Mouse (Mus musculus) cerebellum, adult 9-11 months (tissue): Measurements from ENCODE around the gene 1700037H04Rik.

Source experiments
- DNase-seq: peaks from one replicate; pipeline ENCODE4 v3.0.0; 2022

1700037H04Rik gene

GRCm38 (mm10) chr2:131178828-131179245 is 19.0 kb upstream of the 1700037H04Rik start:
- DNase-seq = peak; percentile 70

- DNase-seq = peak; percentile 50
Measured at GRCm38 (mm10) chr2:131177932-131178331, 18.1 kb upstream of the 1700037H04Rik start.

- peak; percentile 45 for DNase-seq
Measured at GRCm38 (mm10) chr2:131176491-131176890, 16.6 kb upstream of the 1700037H04Rik start.

GRCm38 (mm10) chr2:131175945-131176309 is 16.0 kb upstream of the 1700037H04Rik start:
- no peak for DNase-seq

- DNase-seq = no peak
Measured at GRCm38 (mm10) chr2:131175286-131175944, 15.5 kb upstream of the 1700037H04Rik start.

- DNase-seq = peak; percentile 76
Measured at GRCm38 (mm10) chr2:131174700-131175099, 14.8 kb upstream of the 1700037H04Rik start.

GRCm38 (mm10) chr2:131172322-131172721 is 12.4 kb upstream of the 1700037H04Rik start:
- DNase-seq = no peak

GRCm38 (mm10) chr2:131171401-131172104 is 11.7 kb upstream of the 1700037H04Rik start:
- peak; percentile 69 for DNase-seq

GRCm38 (mm10) chr2:131170936-131171335 is 11.1 kb upstream of the 1700037H04Rik start:
- DNase-seq = no peak

GRCm38 (mm10) chr2:131168914-131169313 is 9.0 kb upstream of the 1700037H04Rik start:
- no peak for DNase-seq

GRCm38 (mm10) chr2:131167984-131168383 is 8.1 kb upstream of the 1700037H04Rik start:
- no peak for DNase-seq

- no peak for DNase-seq
Measured at GRCm38 (mm10) chr2:131166172-131166571, 6.3 kb upstream of the 1700037H04Rik start.

GRCm38 (mm10) chr2:131163924-131164323 is 4.0 kb upstream of the 1700037H04Rik start:
- no peak for DNase-seq

GRCm38 (mm10) chr2:131160671-131161111 is 810 bp upstream of the 1700037H04Rik start:
- no peak for DNase-seq

GRCm38 (mm10) chr2:131159491-131159910 is 380 bp downstream of the 1700037H04Rik start:
- DNase-seq = no peak

- DNase-seq = no peak
Measured at GRCm38 (mm10) chr2:131156987-131157386, 2.9 kb downstream of the 1700037H04Rik start.

- DNase-seq = no peak
Measured at GRCm38 (mm10) chr2:131154036-131154435, 5.8 kb downstream of the 1700037H04Rik start.

- DNase-seq = no peak
Measured at GRCm38 (mm10) chr2:131152166-131152730, 7.6 kb downstream of the 1700037H04Rik start.

- DNase-seq = no peak
Measured at GRCm38 (mm10) chr2:131149254-131149578, 10.7 kb downstream of the 1700037H04Rik start.

GRCm38 (mm10) chr2:131148353-131149253 is 11.3 kb downstream of the 1700037H04Rik start:
- no peak for DNase-seq

GRCm38 (mm10) chr2:131147043-131147365 is 12.9 kb downstream of the 1700037H04Rik start:
- no peak for DNase-seq

- DNase-seq = no peak
Measured at GRCm38 (mm10) chr2:131146193-131147042, 13.5 kb downstream of the 1700037H04Rik start.
